Mouse (Mus musculus): Measurements from ENCODE around the gene Olfr683. TPM values are rescaled to one million over a fixed set of nuclear protein-coding genes. Genes with fewer than 3 reads are reported as not detected.
"Not testable (repeated sequence)": the region's sequence is repeated elsewhere in the genome, so short reads cannot be mapped to it uniquely, and the experiment has no call there.

Olfr683 gene
- polyA plus RNA-seq (2015; fragmentation: Nextera tagmentation; extraction: Ambion mirVana), result not detected in 2 replicates

GRCm38 (mm10) chr7:105146912-105147311 is at the start of gene Olfr683:
Gene Olfr683, minus strand, starts transcription at chr7:105147012.
- WGBS, result 62% methylated on average over 1 of the region's 1 CpGs
- no peaks in the 10 kb centered on the region for H3K36me3 ChIP-seq
- ATAC-seq (ENCODE audit: insufficient number of reproducible peaks, low FRiP score, low TSS enrichment, low read depth), result no peak

DNA sequence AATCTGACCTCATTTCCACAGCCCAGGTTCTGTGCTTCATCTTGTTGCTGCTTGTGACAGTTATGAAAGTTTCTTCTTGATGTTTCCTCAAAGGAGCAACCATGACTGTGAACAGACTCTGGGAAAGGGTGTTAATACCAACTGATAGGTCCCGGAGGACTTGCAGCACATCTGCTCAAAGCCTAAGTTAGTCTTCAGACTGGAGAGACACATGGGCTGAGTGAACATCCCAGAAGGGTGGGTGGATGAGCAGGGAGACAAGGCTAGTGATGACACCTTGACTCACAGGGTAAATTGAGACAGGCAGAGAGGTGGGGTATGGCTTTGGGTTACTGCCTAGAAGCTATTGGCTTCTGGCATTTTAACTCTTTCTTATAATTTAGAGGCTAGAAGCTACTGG is 39.1 kb upstream of the Olfr683 start, which contains the start of gene Olfr685:
TSS of gene Olfr685 (minus strand) at position 101 of the 400 bp plus-strand sequence.
- Histone ChIP-seq H3K36me3 (no peaks in the 10 kb centered on the region), H3K4me3 (no peak within 1 kb of the TSS), H3K27me3 (no peaks in the 10 kb centered on the region), H3K4me2 (no peak within 1 kb of the TSS), H3K27ac (no peak within 1 kb of the TSS), H3K4me1 (no peaks in the 10 kb centered on the region), H3K9ac (no peak within 1 kb of the TSS), H3K9me3 (no peaks in the 10 kb centered on the region)
- no peak for ATAC-seq (ENCODE audit: insufficient number of reproducible peaks, low FRiP score, low TSS enrichment, low read depth)
- WGBS, result 76% methylated on average over 1 of the region's 1 CpGs

More at GRCm38 (mm10) chr7:105146912-105147311, at the start of gene Olfr683:
- H3K4me3 ChIP-seq, result no peak within 1 kb of the TSS
- H3K4me1 ChIP-seq, result no peaks in the 10 kb centered on the region
- H3K27me3 ChIP-seq, result no peaks in the 10 kb centered on the region
- H3K4me2 ChIP-seq, result no peak within 1 kb of the TSS
- H3K27ac ChIP-seq, result no peak within 1 kb of the TSS
- H3K9ac ChIP-seq, result no peak within 1 kb of the TSS
- no peaks in the 10 kb centered on the region for H3K9me3 ChIP-seq

DNA sequence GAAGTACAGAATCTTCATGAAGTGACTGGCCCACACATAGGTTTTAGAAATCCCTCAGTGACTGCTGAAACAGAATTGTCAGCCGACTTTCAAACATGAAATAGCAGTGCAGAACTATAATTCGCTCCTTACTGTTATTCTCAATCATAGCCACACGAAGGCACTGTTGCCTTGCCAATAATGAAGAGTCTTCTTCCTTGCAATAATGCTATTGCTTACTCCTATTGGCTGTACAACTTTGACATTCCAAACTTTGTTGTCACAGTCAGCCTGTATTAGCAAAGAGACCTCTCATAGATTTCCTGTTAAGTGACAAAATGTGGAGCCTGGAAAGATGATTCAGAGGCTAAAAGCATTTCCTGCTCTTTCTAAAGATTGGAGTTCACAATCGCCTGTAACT is 24.0 kb upstream of the Olfr683 start:
- Histone ChIP-seq H3K9ac (no peak overlapping the region), H3K27ac (no peak overlapping the region), H3K9me3 (no peaks in the 10 kb centered on the region), H3K27me3 (no peaks in the 10 kb centered on the region), H3K4me2 (no peak overlapping the region), H3K4me3 (no peak overlapping the region), H3K36me3 (no peaks in the 10 kb centered on the region), H3K4me1 (no peaks in the 10 kb centered on the region)
- no peak for ATAC-seq (ENCODE audit: insufficient number of reproducible peaks, low FRiP score, low TSS enrichment, low read depth)
- WGBS, result 50% methylated on average over 4 of the region's 4 CpGs

- WGBS, result 71% methylated on average over 1 of the region's 1 CpGs
- no peak for ATAC-seq (ENCODE audit: insufficient number of reproducible peaks, low FRiP score, low TSS enrichment, low read depth)
- H3K9ac ChIP-seq, result no peak within 1 kb of the TSS
- no peaks in the 10 kb centered on the region for H3K4me1 ChIP-seq
- H3K27ac ChIP-seq, result no peak within 1 kb of the TSS
- H3K27me3 ChIP-seq, result no peaks in the 10 kb centered on the region
- no peak within 1 kb of the TSS for H3K4me2 ChIP-seq
- no peaks in the 10 kb centered on the region for H3K36me3 ChIP-seq
- H3K9me3 ChIP-seq, result no peaks in the 10 kb centered on the region
- H3K4me3 ChIP-seq, result no peak within 1 kb of the TSS
Measured at GRCm38 (mm10) chr7:105163553-105163952, 16.7 kb upstream of the Olfr683 start, which contains the start of gene Olfr684. Gene Olfr684, minus strand, starts transcription at chr7:105163653.

DNA sequence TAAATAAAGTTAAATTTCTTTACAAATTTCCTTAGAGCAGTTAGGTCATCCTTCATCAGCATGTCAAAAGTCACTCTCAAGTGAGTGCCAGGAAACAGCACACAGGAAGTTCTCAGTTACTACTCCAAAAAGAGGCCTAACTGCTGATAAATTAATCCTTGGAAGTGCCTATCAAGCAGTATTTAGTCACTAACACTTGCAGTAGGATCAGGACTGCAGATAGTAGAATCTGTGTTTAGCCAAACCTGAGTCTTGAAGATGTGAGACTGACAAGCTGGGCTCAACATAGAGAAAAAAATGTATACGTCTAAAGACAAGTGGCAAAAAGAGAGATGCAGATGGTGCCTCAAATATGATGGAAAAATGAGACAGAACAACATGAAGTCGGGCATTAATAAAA is 5.5 kb downstream of the Olfr683 start:
- no peak for ATAC-seq (ENCODE audit: insufficient number of reproducible peaks, low FRiP score, low TSS enrichment, low read depth)
- H3K36me3 ChIP-seq, result no peaks in the 10 kb centered on the region
- H3K9ac ChIP-seq, result no peak overlapping the region
- no peak overlapping the region for H3K27ac ChIP-seq
- H3K27me3 ChIP-seq, result no peaks in the 10 kb centered on the region
- WGBS, result 72% methylated on average over 2 of the region's 2 CpGs
- H3K4me1 ChIP-seq, result no peaks in the 10 kb centered on the region
- H3K4me3 ChIP-seq, result no peak overlapping the region
- H3K4me2 ChIP-seq, result no peak overlapping the region
- no peaks in the 10 kb centered on the region for H3K9me3 ChIP-seq

GRCm38 (mm10) chr7:105116536-105116935 is 30.3 kb downstream of the Olfr683 start, which contains the start of gene Olfr681:
Gene Olfr681, plus strand, starts transcription at chr7:105116836.
- no peak for ATAC-seq (ENCODE audit: insufficient number of reproducible peaks, low FRiP score, low TSS enrichment, low read depth)
- no peaks in the 10 kb centered on the region for H3K4me1 ChIP-seq
- no peaks in the 10 kb centered on the region for H3K36me3 ChIP-seq
- no peaks in the 10 kb centered on the region for H3K9me3 ChIP-seq
- no peaks in the 10 kb centered on the region for H3K27me3 ChIP-seq
- H3K4me2 ChIP-seq, result no peak within 1 kb of the TSS
- H3K4me3 ChIP-seq, result no peak within 1 kb of the TSS
- no peak within 1 kb of the TSS for H3K9ac ChIP-seq
- no peak within 1 kb of the TSS for H3K27ac ChIP-seq

- not testable (repeated sequence) for H3K9ac ChIP-seq; H3K4me2 ChIP-seq; H3K4me3 ChIP-seq; H3K27me3 ChIP-seq; ATAC-seq (ENCODE audit: insufficient number of reproducible peaks, low FRiP score, low TSS enrichment, low read depth); H3K36me3 ChIP-seq; H3K9me3 ChIP-seq; H3K4me1 ChIP-seq; H3K27ac ChIP-seq
Measured at GRCm38 (mm10) chr7:105092717-105093116, 54.1 kb downstream of the Olfr683 start, which contains the start of gene Olfr680-ps1. Gene Olfr680-ps1, minus strand, starts transcription at chr7:105092817.

Other genes with a start within 250 kb of the Olfr683 start
- not detected in 2 replicates for gene Olfr667, start 225.5 kb downstream of the Olfr683 start, polyA plus RNA-seq (2015; fragmentation: Nextera tagmentation; extraction: Ambion mirVana)
- not detected in 2 replicates for gene Olfr668, start 219.0 kb downstream of the Olfr683 start, polyA plus RNA-seq (2015; fragmentation: Nextera tagmentation; extraction: Ambion mirVana)
- gene Olfr669, start 212.8 kb downstream of the Olfr683 start, polyA plus RNA-seq (2015; fragmentation: Nextera tagmentation; extraction: Ambion mirVana), result not detected in 2 replicates
- not detected in 2 replicates for gene Olfr670, start 184.4 kb downstream of the Olfr683 start, polyA plus RNA-seq (2015; fragmentation: Nextera tagmentation; extraction: Ambion mirVana)
- not detected in 2 replicates for gene Olfr671, start 167.9 kb downstream of the Olfr683 start, polyA plus RNA-seq (2015; fragmentation: Nextera tagmentation; extraction: Ambion mirVana)
- gene Olfr672, start 145.0 kb downstream of the Olfr683 start, polyA plus RNA-seq (2015; fragmentation: Nextera tagmentation; extraction: Ambion mirVana), result not detected in 2 replicates
- gene Olfr675, start 118.6 kb downstream of the Olfr683 start, polyA plus RNA-seq (2015; fragmentation: Nextera tagmentation; extraction: Ambion mirVana), result not detected in 2 replicates
- gene Olfr676, start 114.3 kb downstream of the Olfr683 start, polyA plus RNA-seq (2015; fragmentation: Nextera tagmentation; extraction: Ambion mirVana), result not detected in 2 replicates
- not detected in 2 replicates for gene Olfr677, start 95.6 kb downstream of the Olfr683 start, polyA plus RNA-seq (2015; fragmentation: Nextera tagmentation; extraction: Ambion mirVana)
- gene Olfr678, start 82.5 kb downstream of the Olfr683 start, polyA plus RNA-seq (2015; fragmentation: Nextera tagmentation; extraction: Ambion mirVana), result not detected in 2 replicates
- not detected in 2 replicates for gene Olfr679, start 65.8 kb downstream of the Olfr683 start, polyA plus RNA-seq (2015; fragmentation: Nextera tagmentation; extraction: Ambion mirVana)
- gene Olfr680-ps1, start 54.2 kb downstream of the Olfr683 start, polyA plus RNA-seq (2015; fragmentation: Nextera tagmentation; extraction: Ambion mirVana), result not detected in 2 replicates
- not detected in 2 replicates for gene Olfr681, start 30.2 kb downstream of the Olfr683 start, polyA plus RNA-seq (2015; fragmentation: Nextera tagmentation; extraction: Ambion mirVana)
- not detected in 2 replicates for gene Olfr684, start 16.6 kb upstream of the Olfr683 start, polyA plus RNA-seq (2015; fragmentation: Nextera tagmentation; extraction: Ambion mirVana)
- gene Olfr685, start 39.0 kb upstream of the Olfr683 start, polyA plus RNA-seq (2015; fragmentation: Nextera tagmentation; extraction: Ambion mirVana), result not detected in 2 replicates
- not detected in 2 replicates for gene Olfr686, start 60.5 kb upstream of the Olfr683 start, polyA plus RNA-seq (2015; fragmentation: Nextera tagmentation; extraction: Ambion mirVana)
- gene Olfr688, start 141.1 kb upstream of the Olfr683 start, polyA plus RNA-seq (2015; fragmentation: Nextera tagmentation; extraction: Ambion mirVana), result not detected in 2 replicates
- not detected in 2 replicates for gene Olfr689, start 164.2 kb upstream of the Olfr683 start, polyA plus RNA-seq (2015; fragmentation: Nextera tagmentation; extraction: Ambion mirVana)
- not detected in 2 replicates for gene Olfr690, start 187.1 kb upstream of the Olfr683 start, polyA plus RNA-seq (2015; fragmentation: Nextera tagmentation; extraction: Ambion mirVana)
- not detected in 2 replicates for gene Olfr691, start 195.3 kb upstream of the Olfr683 start, polyA plus RNA-seq (2015; fragmentation: Nextera tagmentation; extraction: Ambion mirVana)
- gene Olfr692, start 221.2 kb upstream of the Olfr683 start, polyA plus RNA-seq (2015; fragmentation: Nextera tagmentation; extraction: Ambion mirVana), result not detected in 2 replicates
- gene Gm5901, start 228.0 kb upstream of the Olfr683 start, polyA plus RNA-seq (2015; fragmentation: Nextera tagmentation; extraction: Ambion mirVana), result not detected in 2 replicates